Mouse (Mus musculus) spleen, adult 2 months (tissue): ENCODE results near the gene Cnn3. TPM values are rescaled to one million over a fixed set of nuclear protein-coding genes. Genes with fewer than 3 reads are reported as not detected.

Source experiments
- DNase-seq, 2 experiments: peaks; one replicate each; pipeline versions ENCODE4 v3.0.0 to v3.0.0-alpha.2; 2012 to 2021; ENCODE audit warnings: low spot score in 2 of 2, low read depth in 1 of 2
- H3K27ac ChIP-seq: fragments of 200-500 bp; 2 replicates; pipeline ENCODE4 v1.5.1; 2012; ENCODE audit warnings: low read length, inconsistent platforms; ENCODE audit not compliant: insufficient read depth
- H3K27me3 ChIP-seq: fragments of 200-500 bp; 2 replicates; pipeline ENCODE4 v1.6.1; 2012; ENCODE audit warnings: mild to moderate bottlenecking, moderate library complexity, low read length, inconsistent platforms; ENCODE audit not compliant: control insufficient read depth, insufficient read depth
- H3K36me3 ChIP-seq: fragments of 200-500 bp; 2 replicates; pipeline ENCODE4 v1.6.1; 2012; ENCODE audit warnings: mild to moderate bottlenecking, low read length, inconsistent platforms; ENCODE audit not compliant: control insufficient read depth, insufficient read depth
- H3K4me1 ChIP-seq: fragments of 200-500 bp; 2 replicates; pipeline ENCODE4 v1.6.1; 2011; ENCODE audit warnings: inconsistent platforms; ENCODE audit not compliant: control insufficient read depth, insufficient read depth, insufficient read length
- H3K4me3 ChIP-seq: fragments of 200-500 bp; 2 replicates; pipeline ENCODE4 v1.5.1; 2011; ENCODE audit warnings: mild to moderate bottlenecking, inconsistent platforms; ENCODE audit not compliant: insufficient read depth, insufficient read length; ENCODE audit errors: extremely low read depth
- CTCF ChIP-seq: fragments of 200-500 bp; IDR thresholded peaks from 2 replicates; pipeline ENCODE4 v1.5.1; 2011; ENCODE audit warnings: mild to moderate bottlenecking, inconsistent platforms; ENCODE audit not compliant: insufficient read depth, insufficient read length, insufficient replicate concordance; ENCODE audit errors: extremely low read depth
- POLR2A ChIP-seq: fragments of 200-500 bp; IDR thresholded peaks from 2 replicates; pipeline ENCODE4 v1.6.1; 2011; ENCODE audit warnings: low read depth, low read length, inconsistent platforms
- WGBS: fragments of 180-500 bp; shearing (Covaris S2); methylation state at CpG from one replicate; pipeline ENCODE4 v1.1.7; 2018; 5-methylcytosine and 5-hydroxymethylcytosine counted together
- polyA plus RNA-seq: library from polyadenylated mRNA; depleted of rRNA; stranded (reverse); fragments of >200 nt; gene quantifications from 2 replicates; pipeline ENCODE4 v1.2.3, GENCODE M21; 2012; rRNA removed

The Cnn3 gene
- polyA plus RNA-seq, 1 experiment: 55.7 TPM

GRCm38 (mm10) chr3:121506175-121506574, 79.9 kb downstream of the Cnn3 start:
- Histone ChIP-seq H3K4me3 (no peak overlapping the region), H3K36me3 (no peaks in the 10 kb centered on the region), H3K27me3 (no peaks in the 10 kb centered on the region), H3K4me1 (peaks cover 2% of the 10 kb centered on the region; the same call in 1 of the 2 replicates), H3K27ac (no peak overlapping the region)
- no peak for TF ChIP-seq CTCF
- TF ChIP-seq POLR2A: no peak
- DNase-seq: no peak
- 83% methylated on average over 8 of the region's 8 CpGs for WGBS

GRCm38 (mm10) chr3:121506756-121507155, 80.5 kb downstream of the Cnn3 start:
- Histone ChIP-seq H3K4me3 (no peak overlapping the region), H3K27ac (no peak overlapping the region), H3K4me1 (peaks cover 2% of the 10 kb centered on the region; the same call in 1 of the 2 replicates), H3K27me3 (no peaks in the 10 kb centered on the region), H3K36me3 (no peaks in the 10 kb centered on the region)
- TF ChIP-seq CTCF (no peak), POLR2A (no peak)
- 94% methylated on average over 7 of the region's 7 CpGs for WGBS
- DNase-seq: no peak

- WGBS: 90% methylated on average over 14 of the region's 14 CpGs
These were observed 81.4 kb downstream of the Cnn3 start for GRCm38 (mm10) chr3:121507678-121508077.

More at GRCm38 (mm10) chr3:121507678-121508077, 81.4 kb downstream of the Cnn3 start:
- TF ChIP-seq POLR2A: no peak
- no peak for TF ChIP-seq CTCF
- H3K27me3 ChIP-seq: no peaks in the 10 kb centered on the region
- DNase-seq: no peak
- H3K27ac ChIP-seq: no peak overlapping the region
- H3K4me1 ChIP-seq: peaks cover 2% of the 10 kb centered on the region; the same call in 1 of the 2 replicates
- no peak overlapping the region for H3K4me3 ChIP-seq
- H3K36me3 ChIP-seq: no peaks in the 10 kb centered on the region

Other genes with a start within 250 kb of the Cnn3 start
- 0.37 and 0.60 TPM in 2 replicates for gene Tmem56, start 143.4 kb upstream of the Cnn3 start, polyA plus RNA-seq
- 4.3 and 4.6 TPM in 2 replicates for gene Alg14, start 134.7 kb upstream of the Cnn3 start, polyA plus RNA-seq
- 0.08 and 0.29 TPM in 2 replicates for gene Slc44a3, start 105.9 kb downstream of the Cnn3 start, polyA plus RNA-seq
- gene 4930432M17Rik, start 244.3 kb downstream of the Cnn3 start, polyA plus RNA-seq: not detected in 2 replicates